Mouse (Mus musculus) embryonic stem cell, embryonic (primary cell): ENCODE data around the gene Pcca.

Source experiments
- CTCF ChIA-PET, 4 experiments: fragments of 300-600 bp in 2 of 4; fragments of 350-600 bp in 2 of 4; sonication (Branson Sonifier 250); formaldehyde crosslinking; loops; one replicate each; lab custom pipeline; 2022; ENCODE audit warnings: inconsistent platforms in 2 of 4; lab: Charles Lee
- POLR2A ChIA-PET, 4 experiments: fragments of 300-600 bp in 2 of 4; fragments of 350-600 bp in 2 of 4; sonication (Branson Sonifier 250); formaldehyde crosslinking; loops; one replicate each; lab custom pipeline; 2022; ENCODE audit warnings: antibody characterized with exemption in 4 of 4, inconsistent platforms in 1 of 4; lab: Charles Lee

Pcca gene

DNA sequence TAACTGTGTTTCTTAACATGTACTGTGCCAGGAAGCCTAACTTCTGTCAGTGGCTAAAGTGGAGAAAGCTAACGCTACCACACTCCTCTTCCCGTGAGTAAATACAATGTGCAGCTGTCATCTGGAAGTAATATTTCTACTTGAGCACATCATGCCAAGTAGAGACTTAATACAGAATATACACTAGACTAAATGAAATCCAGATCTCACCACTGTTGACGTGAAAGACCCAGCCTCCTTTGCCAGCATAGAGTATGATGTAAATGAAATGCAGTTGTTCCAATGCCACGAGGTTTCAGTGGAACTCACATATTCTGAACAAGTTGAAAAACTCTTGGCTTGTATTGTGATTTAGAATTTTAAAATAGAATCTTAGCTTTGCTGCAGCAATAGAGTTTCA lies 73.3 kb downstream of the Pcca start:
- ChIA-PET POLR2A (interaction anchor here in 2 of 4 experiments (0.6 to 1.2 kb wide), 2 partner anchors 46 to 191 kb away, joined by 3 to 4 read pairs; no protein-coding TSS in a partner anchor), CTCF (no interaction called here)

DNA sequence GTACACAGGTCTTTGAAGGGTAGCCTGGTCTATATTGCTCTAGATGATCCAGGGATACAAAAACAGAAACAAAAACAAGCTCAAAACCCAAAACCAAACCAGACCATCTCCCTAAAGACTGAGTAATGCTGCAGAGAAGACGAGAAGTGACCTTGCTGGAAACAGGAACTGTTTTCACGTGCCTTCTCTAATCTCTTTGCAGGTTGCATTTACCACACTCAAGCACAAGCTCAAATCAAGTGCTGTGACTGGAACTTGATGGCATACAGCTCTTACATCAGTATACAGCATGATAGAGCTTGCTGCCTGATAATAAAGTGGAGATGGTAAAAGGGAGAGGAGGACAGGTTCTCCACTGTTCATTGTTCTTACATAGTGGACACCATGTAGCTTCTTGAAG lies 74.2 kb downstream of the Pcca start:
- ChIA-PET POLR2A (interaction anchor here in 1 of 4 experiments (0.6 kb wide), 1 partner anchor 132 kb away, joined by 3 read pairs; no protein-coding TSS in a partner anchor), CTCF (no interaction called here)

GRCm38 (mm10) chr14:122611035-122611434 lies 76.9 kb downstream of the Pcca start:
- CTCF ChIA-PET = interaction anchor here in 2 of 4 experiments (0.7 kb wide), 2 partner anchors 546 to 807 kb away, joined by 3 to 4 read pairs; no protein-coding TSS in a partner anchor

DNA sequence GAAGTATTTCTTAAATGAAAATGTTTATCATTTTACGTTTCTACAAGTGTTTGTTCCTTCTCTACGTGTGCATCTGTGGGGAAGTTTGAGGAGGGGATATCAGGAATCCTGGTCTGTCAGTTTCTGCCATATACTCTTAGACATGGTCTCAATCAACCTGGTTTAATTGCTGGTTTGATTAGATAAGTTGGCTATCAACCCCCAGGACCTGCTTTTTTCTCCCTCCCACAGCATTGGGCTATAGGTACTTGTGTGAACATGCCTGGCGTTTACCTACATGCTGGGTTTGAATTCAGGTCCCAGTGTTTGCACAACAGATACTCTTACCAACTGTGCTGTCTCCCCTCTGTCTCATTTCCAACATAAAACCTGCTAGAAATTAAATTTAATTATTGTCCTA lies 78.2 kb downstream of the Pcca start:
- ChIA-PET POLR2A (no interaction called here), CTCF (no interaction called here)

More at GRCm38 (mm10) chr14:122611035-122611434, 76.9 kb downstream of the Pcca start:
- POLR2A ChIA-PET = interaction anchor here in 1 of 4 experiments (0.5 kb wide), 1 partner anchor 440 kb away, joined by 3 read pairs; no protein-coding TSS in a partner anchor

GRCm38 (mm10) chr14:122617656-122618055 lies 83.5 kb downstream of the Pcca start:
- CTCF ChIA-PET = no interaction called here

GRCm38 (mm10) chr14:122633416-122633815 lies 99.3 kb downstream of the Pcca start:
- CTCF ChIA-PET = no interaction called here
- POLR2A ChIA-PET = no interaction called here

More at GRCm38 (mm10) chr14:122617656-122618055, 83.5 kb downstream of the Pcca start:
- POLR2A ChIA-PET = no interaction called here

GRCm38 (mm10) chr14:122636601-122637000 lies 102.5 kb downstream of the Pcca start:
- POLR2A ChIA-PET = interaction anchor here in 1 of 4 experiments (0.8 kb wide), 1 partner anchor 379 kb away, joined by 3 read pairs; no protein-coding TSS in a partner anchor
- CTCF ChIA-PET = interaction anchor here in 1 of 4 experiments (1.6 kb wide), 1 partner anchor 413 kb away, joined by 6 read pairs; no protein-coding TSS in a partner anchor

- ChIA-PET CTCF (interaction anchor here in 3 of 4 experiments (0.6 to 1.7 kb wide), 8 partner anchors 238 to 447 kb away, joined by 3 to 10 read pairs (median 3); no protein-coding TSS in a partner anchor), POLR2A (interaction anchor here in 2 of 4 experiments (0.7 to 1.2 kb wide), 2 partner anchors 14 to 380 kb away, joined by 3 read pairs; no protein-coding TSS in a partner anchor)
These were observed 103.9 kb downstream of the Pcca start for GRCm38 (mm10) chr14:122637798-122638555.

DNA sequence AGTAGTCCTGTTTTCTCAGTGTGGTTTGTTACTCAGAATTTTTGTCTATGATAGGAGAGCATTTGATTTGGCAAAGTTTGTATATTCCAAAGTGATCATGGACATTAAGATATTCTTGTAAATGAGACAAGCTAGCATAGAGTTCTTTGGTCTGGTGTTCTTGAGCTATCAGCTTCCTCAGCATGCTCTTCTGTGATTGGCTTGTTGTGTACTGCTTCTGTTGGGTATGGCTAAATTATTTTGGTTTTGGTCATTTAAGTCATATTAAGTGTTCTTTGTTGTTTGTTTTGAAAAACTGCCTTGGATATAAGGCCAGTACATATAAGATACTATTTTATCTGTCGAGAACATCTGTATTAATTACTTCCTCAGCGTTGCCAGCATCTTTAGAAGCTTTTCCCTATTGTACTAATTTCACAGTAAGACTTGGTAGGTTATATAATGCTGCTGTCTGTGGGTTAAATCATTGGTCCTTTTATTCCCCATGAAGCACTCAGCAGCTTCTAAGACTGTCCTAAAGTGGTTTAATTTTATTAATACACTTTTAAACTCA lies 105.1 kb downstream of the Pcca start:
- CTCF ChIA-PET = no interaction called here
- POLR2A ChIA-PET = interaction anchor here in 1 of 4 experiments (1.2 kb wide), 1 partner anchor 13 kb away, joined by 3 read pairs; no protein-coding TSS in a partner anchor

GRCm38 (mm10) chr14:122642432-122642831 lies 108.3 kb downstream of the Pcca start:
- CTCF ChIA-PET = interaction anchor here in 1 of 4 experiments (0.6 kb wide), 1 partner anchor 54 kb away, joined by 5 read pairs; no protein-coding TSS in a partner anchor
- POLR2A ChIA-PET = interaction anchor here in 1 of 4 experiments (1.2 kb wide), 1 partner anchor 9 kb away, joined by 3 read pairs; no protein-coding TSS in a partner anchor

- POLR2A ChIA-PET = no interaction called here
- CTCF ChIA-PET = no interaction called here
These were observed 114.1 kb downstream of the Pcca start for GRCm38 (mm10) chr14:122648214-122648613.

GRCm38 (mm10) chr14:122649336-122649950 lies 115.3 kb downstream of the Pcca start:
- POLR2A ChIA-PET = no interaction called here
- CTCF ChIA-PET = no interaction called here

GRCm38 (mm10) chr14:122651681-122652080 lies 117.6 kb downstream of the Pcca start:
- CTCF ChIA-PET = no interaction called here
- POLR2A ChIA-PET = interaction anchor here in 1 of 4 experiments (1.1 to 1.2 kb wide), 2 partner anchors 9 to 13 kb away, joined by 3 read pairs; no protein-coding TSS in a partner anchor

DNA sequence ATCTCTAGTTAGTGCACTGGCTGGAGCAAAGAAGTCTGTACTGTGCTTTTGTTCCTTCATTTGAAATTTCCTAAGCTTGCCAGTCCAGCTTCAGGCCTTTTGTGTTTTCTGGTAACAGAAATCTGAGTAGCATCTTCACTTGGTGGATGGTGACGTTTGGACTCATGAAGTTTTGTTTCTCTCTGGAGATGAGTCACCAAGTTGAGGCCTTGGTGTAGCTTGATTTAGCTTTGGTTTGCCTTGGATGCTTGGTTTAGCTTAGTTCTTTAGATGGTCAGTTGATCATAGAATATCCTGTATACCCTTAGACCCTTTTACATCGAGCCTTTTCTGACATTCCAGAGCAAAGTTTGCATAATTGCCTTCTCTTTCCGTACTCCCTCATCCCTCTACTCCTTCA lies 141.5 kb downstream of the Pcca start:
- ChIA-PET POLR2A (interaction anchor here in 2 of 4 experiments (0.6 to 1.0 kb wide), 3 partner anchors 284 to 308 kb away, joined by 3 to 6 read pairs (median 4); no protein-coding TSS in a partner anchor), CTCF (no interaction called here)

- ChIA-PET POLR2A (no interaction called here), CTCF (no interaction called here)
These were observed 149.5 kb downstream of the Pcca start for GRCm38 (mm10) chr14:122683645-122684044.

- ChIA-PET POLR2A (no interaction called here), CTCF (no interaction called here)
These were observed 150.1 kb downstream of the Pcca start for GRCm38 (mm10) chr14:122684250-122684649.

DNA sequence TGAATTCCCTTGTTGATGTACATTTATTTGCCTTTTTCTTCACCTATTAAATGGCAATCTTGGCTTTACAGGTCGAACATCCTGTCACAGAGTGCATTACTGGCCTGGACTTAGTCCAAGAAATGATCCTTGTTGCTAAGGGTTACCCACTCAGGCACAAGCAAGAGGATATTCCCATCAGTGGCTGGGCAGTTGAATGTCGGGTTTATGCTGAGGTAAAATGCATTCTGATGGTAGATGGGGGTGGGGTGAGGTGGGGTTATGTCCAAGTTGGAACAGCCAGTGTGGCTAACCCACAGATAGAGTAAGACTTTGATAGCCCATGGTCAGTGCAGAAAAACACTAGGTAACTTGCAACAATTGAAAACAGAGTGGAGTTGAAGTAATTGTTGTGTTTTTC lies 150.7 kb downstream of the Pcca start:
- CTCF ChIA-PET = no interaction called here
- POLR2A ChIA-PET = interaction anchor here in 1 of 4 experiments (0.7 to 1.1 kb wide), 2 partner anchors 216 to 228 kb away, joined by 3 read pairs; no protein-coding TSS in a partner anchor

GRCm38 (mm10) chr14:122687398-122687797 lies 153.3 kb downstream of the Pcca start:
- ChIA-PET CTCF (no interaction called here), POLR2A (interaction anchor here in 1 of 4 experiments (2.2 kb wide), 1 partner anchor 14 kb away, joined by 6 read pairs; no protein-coding TSS in a partner anchor)

DNA sequence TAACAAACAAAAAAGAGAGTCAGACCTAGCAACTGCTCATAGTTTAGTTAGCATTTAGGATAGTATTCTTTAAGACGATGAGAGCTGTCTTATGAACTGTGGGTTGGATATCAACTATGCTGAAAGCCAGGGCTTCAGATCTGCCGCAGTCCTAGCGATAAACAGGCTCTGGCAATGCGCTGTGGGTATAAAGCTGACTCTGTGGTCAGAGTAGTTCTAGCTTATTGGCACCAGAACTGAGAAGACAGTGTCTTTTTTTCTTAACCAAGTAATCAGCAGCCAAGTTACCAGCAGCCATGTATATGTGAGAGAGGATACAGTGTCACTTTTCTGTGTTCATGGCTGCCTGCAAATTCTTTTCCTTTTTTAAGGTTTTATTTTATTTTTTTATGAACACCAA lies 154.3 kb downstream of the Pcca start:
- ChIA-PET CTCF (no interaction called here), POLR2A (interaction anchor here in 1 of 4 experiments (1.4 to 2.2 kb wide), 2 partner anchors 9 to 13 kb away, joined by 3 to 6 read pairs; no protein-coding TSS in a partner anchor)
